Mouse (Mus musculus) CD4-positive helper T cell, adult 2 months (primary cell): ENCODE results near the gene Osbpl2.

ENCODE experiments used
- DNase-seq: peaks from one replicate; pipeline ENCODE4 v3.0.0-alpha.2; 2012; ENCODE audit warnings: low read depth, missing footprints, low spot score

Osbpl2 gene

DNA sequence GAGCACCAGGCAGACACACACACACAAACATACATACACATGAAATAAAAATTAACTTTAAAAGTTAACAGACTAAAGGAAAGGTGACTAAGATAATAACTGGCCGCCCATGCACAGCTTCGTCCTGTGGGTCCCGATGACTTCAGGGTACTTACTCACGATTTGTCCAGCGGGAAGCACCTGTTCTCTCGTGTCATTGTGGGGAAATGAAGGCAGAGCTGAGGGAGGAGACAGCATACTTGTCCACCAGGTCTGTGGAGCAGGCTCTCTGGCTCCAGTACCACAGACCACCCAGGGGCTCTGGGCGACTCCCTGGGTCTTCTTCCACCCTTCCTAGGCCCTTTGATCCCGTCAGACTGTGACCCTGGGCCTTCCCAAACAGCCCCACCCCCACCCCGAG, 82.2 kb downstream of the Osbpl2 start:
- DNase-seq, result no peak

- DNase-seq, result no peak
Observed at GRCm38 (mm10) chr2:180202263-180202662, 83.2 kb downstream of the Osbpl2 start.

DNA sequence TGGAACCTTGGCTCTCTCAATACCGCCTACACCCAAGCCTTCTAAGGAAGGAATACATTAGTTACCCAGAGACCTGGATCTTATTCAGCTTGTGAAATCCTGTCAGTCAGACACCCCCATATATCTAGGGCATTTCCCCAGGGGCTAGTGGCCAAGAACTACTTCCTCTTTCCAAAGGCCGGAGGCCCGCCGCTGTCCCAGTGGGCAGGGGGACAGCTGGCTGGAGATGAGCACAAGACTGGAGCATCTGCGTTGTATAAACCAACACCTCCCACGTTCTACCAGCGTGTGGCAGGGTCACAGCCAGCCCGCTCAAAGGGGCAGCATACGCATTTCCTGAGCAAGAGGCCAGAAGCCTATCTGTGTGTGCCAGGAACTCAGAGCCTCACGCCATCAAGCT, 83.7 kb downstream of the Osbpl2 start:
- no peak for DNase-seq

- no peak for DNase-seq
Observed at GRCm38 (mm10) chr2:180204501-180204900, 85.4 kb downstream of the Osbpl2 start.

DNA sequence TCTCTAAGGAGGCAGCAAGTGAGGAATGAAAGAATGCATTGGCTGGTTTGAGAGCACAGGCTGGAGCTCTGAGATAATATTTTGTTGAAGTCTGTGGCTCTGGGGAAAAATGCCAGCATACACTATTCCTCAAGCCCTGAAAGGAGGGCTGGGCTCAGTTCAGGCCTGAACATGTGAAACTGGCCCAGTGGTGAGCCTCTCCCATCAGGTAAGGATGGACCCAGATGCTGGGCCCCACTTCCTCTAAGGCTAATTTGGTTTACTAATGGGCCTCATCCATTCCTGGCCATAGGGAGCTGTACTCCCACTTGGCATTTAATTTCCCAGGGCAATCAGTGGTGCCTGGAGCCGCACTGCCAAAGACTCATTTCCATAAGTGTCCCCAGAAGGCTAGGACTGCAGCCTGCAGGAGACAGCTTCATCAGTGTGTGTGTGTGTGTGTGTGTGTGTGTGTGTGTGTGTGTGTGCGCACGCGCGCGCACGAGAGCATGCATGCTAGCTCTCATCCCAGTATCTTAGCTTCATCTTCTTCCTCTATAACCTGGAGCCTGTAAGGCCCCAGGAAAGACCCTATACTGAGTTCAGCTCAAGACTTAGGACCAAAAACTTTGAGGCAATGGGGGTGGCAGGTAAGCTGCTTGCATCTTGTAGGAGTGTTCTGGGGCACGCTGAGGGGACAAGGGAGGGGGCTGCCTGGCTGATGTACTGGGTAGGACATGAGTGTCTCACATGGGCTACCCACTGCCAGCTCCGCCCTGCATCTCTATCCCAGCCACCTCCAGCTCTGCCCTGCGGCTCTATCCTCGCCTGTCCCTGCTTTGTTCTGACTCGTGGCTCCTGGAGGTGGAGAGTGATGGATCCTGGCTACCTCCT, 86.2 kb downstream of the Osbpl2 start:
- DNase-seq, result no peak

- no peak for DNase-seq
Observed at GRCm38 (mm10) chr2:180205956-180206280, 86.8 kb downstream of the Osbpl2 start.

GRCm38 (mm10) chr2:180207840-180208239, 88.7 kb downstream of the Osbpl2 start:
- DNase-seq, result no peak

DNA sequence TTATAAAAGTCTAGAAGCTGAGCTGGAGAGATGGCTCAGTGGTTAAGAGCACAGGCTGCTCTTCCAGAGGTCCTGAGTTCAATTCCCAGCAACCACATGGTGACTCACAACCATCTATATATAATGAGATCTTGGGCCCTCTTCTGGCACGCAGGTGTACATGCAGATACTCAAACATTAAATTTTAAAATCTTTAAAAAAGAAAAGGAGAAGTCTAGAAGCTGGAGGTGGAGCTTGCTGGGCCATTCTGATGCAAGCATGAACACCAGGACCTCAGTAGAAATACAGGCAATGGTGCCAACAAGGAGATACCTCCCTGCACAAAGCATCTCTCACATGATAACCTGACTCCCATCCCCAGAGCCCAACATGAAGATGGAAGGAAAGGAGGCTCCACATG, 89.9 kb downstream of the Osbpl2 start:
- no peak for DNase-seq

GRCm38 (mm10) chr2:180212255-180212654, 93.1 kb downstream of the Osbpl2 start:
- no peak for DNase-seq
